Mouse (Mus musculus) lung, embryonic 15.5 days (tissue): ENCODE results near the gene N6amt1. TPM values are rescaled to one million over a fixed set of nuclear protein-coding genes. Genes with fewer than 3 reads are reported as not detected.

Experiments
- ATAC-seq: fragments of 200-750 bp; cut with Nextera tagmentation; 2 replicates; pipeline ENCODE4 v1.8.0; 2017; ENCODE audit warnings: moderate number of reproducible peaks, borderline replicate concordance; ENCODE audit not compliant: low FRiP score, low TSS enrichment; ENCODE audit errors: extremely low read depth
- H3K27ac ChIP-seq: fragments of 300-500 bp; sonication (generic); 2 replicates; pipeline ENCODE4 v1.5.1; 2015; ENCODE audit warnings: moderate library complexity, mild to moderate bottlenecking, inconsistent platforms
- H3K27me3 ChIP-seq: fragments of 300-500 bp; sonication (generic); 2 replicates; pipeline ENCODE4 v1.6.1; 2015; ENCODE audit warnings: inconsistent platforms
- H3K36me3 ChIP-seq: fragments of 300-500 bp; sonication (generic); 2 replicates; pipeline ENCODE4 v1.6.1; 2015; ENCODE audit warnings: inconsistent platforms
- H3K4me1 ChIP-seq: fragments of 300-500 bp; sonication (generic); 2 replicates; pipeline ENCODE4 v1.6.1; 2015; ENCODE audit warnings: inconsistent platforms
- H3K4me2 ChIP-seq: fragments of 300-500 bp; sonication (generic); 2 replicates; pipeline ENCODE4 v1.6.1; 2015; ENCODE audit warnings: inconsistent platforms, mild to moderate bottlenecking, moderate library complexity
- H3K4me3 ChIP-seq: fragments of 300-500 bp; sonication (generic); 2 replicates; pipeline ENCODE4 v1.5.1; 2015; ENCODE audit warnings: mild to moderate bottlenecking, inconsistent platforms
- H3K9ac ChIP-seq: fragments of 300-500 bp; sonication (generic); 2 replicates; pipeline ENCODE4 v1.6.1; 2015; ENCODE audit warnings: inconsistent platforms
- H3K9me3 ChIP-seq: fragments of 300-500 bp; sonication (generic); 2 replicates; pipeline ENCODE4 v1.6.1; 2016; ENCODE audit warnings: inconsistent platforms
- WGBS: fragments of 180-500 bp; shearing (Covaris S2); methylation state at CpG from one replicate; pipeline ENCODE4 v1.1.7; 2015; 5-methylcytosine and 5-hydroxymethylcytosine counted together
- polyA plus RNA-seq: library from polyadenylated mRNA; unstranded; fragments of >200 nt; fragmentation: Nextera tagmentation; extraction: Ambion mirVana; gene quantifications from 2 replicates; pipeline ENCODE4 v1.2.1, GENCODE M21; 2015

The N6amt1 gene
- polyA plus RNA-seq, 1 experiment from 2014 or later: 21.4 TPM

DNA sequence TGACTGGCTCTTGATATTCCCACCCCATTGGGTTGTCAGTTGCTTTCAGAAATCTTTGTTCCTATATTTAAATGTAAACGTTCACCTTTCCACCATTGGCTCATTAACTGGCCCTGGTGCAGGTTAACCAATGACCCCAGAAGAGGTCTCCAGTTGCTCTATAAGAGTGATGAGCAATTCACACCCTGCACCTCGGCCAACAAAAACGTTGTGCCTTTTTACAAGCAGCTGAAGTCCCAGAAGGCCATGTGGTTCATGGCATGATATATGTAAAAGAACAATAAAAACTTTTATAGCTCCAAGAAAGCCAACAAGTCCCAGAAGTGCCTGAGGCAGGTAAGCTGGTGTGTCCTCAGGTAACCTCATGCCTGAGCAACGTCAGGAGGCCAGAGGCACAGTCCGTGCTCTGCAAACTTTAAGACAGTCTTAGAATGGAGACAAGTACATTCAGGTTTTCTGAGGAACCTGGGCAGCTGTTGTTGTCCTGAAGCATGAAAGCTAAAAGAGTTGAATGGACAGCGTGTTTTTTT, 12.9 kb upstream of the N6amt1 start:
- Histone ChIP-seq H3K27me3 (no peaks in the 10 kb centered on the region), H3K4me2 (no peak overlapping the region), H3K9ac (no peak overlapping the region), H3K36me3 (no peaks in the 10 kb centered on the region), H3K4me1 (no peaks in the 10 kb centered on the region), H3K4me3 (no peak overlapping the region), H3K9me3 (no peaks in the 10 kb centered on the region), H3K27ac (no peak overlapping the region)
- 70% methylated on average over 6 of the region's 6 CpGs for WGBS
- no peak for ATAC-seq

DNA sequence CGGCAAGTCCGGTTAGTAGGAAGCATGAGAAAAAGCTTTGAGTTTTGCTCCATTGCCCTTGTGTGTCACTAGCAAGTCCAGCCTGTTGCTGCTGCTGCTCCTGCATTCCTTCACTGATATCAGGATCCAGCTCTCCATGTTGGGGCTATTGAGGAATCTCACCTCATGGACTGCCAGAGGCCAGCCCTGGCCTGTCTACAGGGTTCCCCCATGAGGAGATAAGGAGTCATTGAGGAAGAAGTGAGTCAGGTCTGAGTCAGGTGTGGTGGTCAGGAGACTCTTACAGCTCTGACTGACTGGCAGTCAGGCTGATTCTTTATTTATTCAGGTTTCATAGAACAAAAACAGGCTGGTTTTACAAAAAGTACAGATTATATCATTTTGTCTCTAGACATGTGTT, 5.9 kb upstream of the N6amt1 start:
- ATAC-seq: peak; percentile 39; the same call in 1 of the 2 replicates
- no peaks in the 10 kb centered on the region for H3K36me3 ChIP-seq
- H3K4me3 ChIP-seq: no peak overlapping the region
- H3K9me3 ChIP-seq: no peaks in the 10 kb centered on the region
- H3K4me2 ChIP-seq: no peak overlapping the region
- 75% methylated on average over 2 of the region's 2 CpGs for WGBS
- H3K27me3 ChIP-seq: no peaks in the 10 kb centered on the region; the same call in 1 of the 2 replicates
- H3K27ac ChIP-seq: no peak overlapping the region
- H3K4me1 ChIP-seq: no peaks in the 10 kb centered on the region
- H3K9ac ChIP-seq: no peak overlapping the region

GRCm38 (mm10) chr16:87351386-87352105, 2.4 kb upstream of the N6amt1 start:
- WGBS: 70% methylated on average over 5 of the region's 5 CpGs
- H3K9me3 ChIP-seq: no peaks in the 10 kb centered on the region
- no peak overlapping the region for H3K9ac ChIP-seq
- H3K36me3 ChIP-seq: peaks cover 8% of the 10 kb centered on the region
- 0 out of 2 replicates have a peak, but pooled peaks cover 6% of the 10 kb centered on the region for H3K4me1 ChIP-seq
- H3K4me3 ChIP-seq: no peak overlapping the region
- H3K4me2 ChIP-seq: no peak overlapping the region
- no peaks in the 10 kb centered on the region; the same call in 1 of the 2 replicates for H3K27me3 ChIP-seq
- no peak overlapping the region for H3K27ac ChIP-seq
- ATAC-seq: no peak

GRCm38 (mm10) chr16:87353605-87354004, 380 bp upstream of the N6amt1 start:
- Histone ChIP-seq H3K27me3 (no peaks in the 10 kb centered on the region; the same call in 1 of the 2 replicates), H3K36me3 (peaks cover 21% of the 10 kb centered on the region), H3K9ac (no peak overlapping the region), H3K9me3 (no peaks in the 10 kb centered on the region), H3K4me2 (peak overlapping the region; percentile 53), H3K4me3 (peak overlapping the region; percentile 80), H3K27ac (peak overlapping the region; percentile 97; the same call in 1 of the 2 replicates), H3K4me1 (0 out of 2 replicates have a peak, but pooled peaks cover 6% of the 10 kb centered on the region)
- no peak for ATAC-seq
- WGBS: 98% methylated on average over 1 of the region's 1 CpGs

GRCm38 (mm10) chr16:87354748-87355147, 763 bp downstream of the N6amt1 start:
- WGBS: 78% methylated on average over 7 of the region's 7 CpGs
- ATAC-seq: no peak
- no peaks in the 10 kb centered on the region for H3K9me3 ChIP-seq
- H3K27ac ChIP-seq: peak overlapping the region; percentile 97; the same call in 1 of the 2 replicates
- H3K27me3 ChIP-seq: no peaks in the 10 kb centered on the region; the same call in 1 of the 2 replicates
- H3K4me2 ChIP-seq: peak overlapping the region; percentile 53
- peak overlapping the region; percentile 80 for H3K4me3 ChIP-seq
- 0 out of 2 replicates have a peak, but pooled peaks cover 6% of the 10 kb centered on the region for H3K4me1 ChIP-seq
- no peak overlapping the region; the same call in 1 of the 2 replicates for H3K9ac ChIP-seq
- peaks cover 21% of the 10 kb centered on the region for H3K36me3 ChIP-seq

DNA sequence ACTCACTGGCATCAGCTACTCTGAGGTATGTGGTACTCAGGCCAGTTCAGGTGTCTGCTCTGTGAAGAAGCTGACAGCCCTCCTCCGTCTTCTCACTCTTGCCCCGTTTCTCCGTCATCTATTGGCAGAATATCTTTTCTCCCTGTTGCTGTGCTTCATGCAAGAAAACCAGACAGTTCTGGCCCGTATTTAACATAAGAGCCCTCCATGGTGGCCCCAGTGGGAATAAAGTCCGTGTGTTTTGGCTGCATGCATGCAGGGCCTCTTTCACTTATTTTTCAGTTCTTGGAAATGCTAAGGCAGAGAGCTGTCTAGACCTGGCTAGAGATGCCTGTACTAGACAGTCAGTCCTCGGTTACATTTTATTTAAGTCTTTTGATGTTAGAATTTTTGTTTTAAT, 6.1 kb downstream of the N6amt1 start:
- Histone ChIP-seq H3K4me3 (no peak overlapping the region), H3K9me3 (no peaks in the 10 kb centered on the region), H3K4me2 (no peak overlapping the region), H3K27me3 (no peaks in the 10 kb centered on the region), H3K4me1 (0 out of 2 replicates have a peak, but pooled peaks cover 5% of the 10 kb centered on the region), H3K27ac (no peak overlapping the region), H3K36me3 (peaks cover 50% of the 10 kb centered on the region), H3K9ac (no peak overlapping the region)
- ATAC-seq: no peak
- WGBS: 85% methylated on average over 6 of the region's 6 CpGs

- peak; percentile 47; the same call in 1 of the 2 replicates for ATAC-seq
- Histone ChIP-seq H3K4me1 (0 out of 2 replicates have a peak, but pooled peaks cover 5% of the 10 kb centered on the region), H3K36me3 (peaks cover 35% of the 10 kb centered on the region; the same call in 1 of the 2 replicates), H3K9me3 (no peaks in the 10 kb centered on the region), H3K4me3 (no peak overlapping the region), H3K27ac (no peak overlapping the region), H3K4me2 (no peak overlapping the region), H3K9ac (no peak overlapping the region), H3K27me3 (no peaks in the 10 kb centered on the region)
- 51% methylated on average over 4 of the region's 4 CpGs for WGBS
These were observed 10.2 kb downstream of the N6amt1 start for GRCm38 (mm10) chr16:87364231-87364630.

DNA sequence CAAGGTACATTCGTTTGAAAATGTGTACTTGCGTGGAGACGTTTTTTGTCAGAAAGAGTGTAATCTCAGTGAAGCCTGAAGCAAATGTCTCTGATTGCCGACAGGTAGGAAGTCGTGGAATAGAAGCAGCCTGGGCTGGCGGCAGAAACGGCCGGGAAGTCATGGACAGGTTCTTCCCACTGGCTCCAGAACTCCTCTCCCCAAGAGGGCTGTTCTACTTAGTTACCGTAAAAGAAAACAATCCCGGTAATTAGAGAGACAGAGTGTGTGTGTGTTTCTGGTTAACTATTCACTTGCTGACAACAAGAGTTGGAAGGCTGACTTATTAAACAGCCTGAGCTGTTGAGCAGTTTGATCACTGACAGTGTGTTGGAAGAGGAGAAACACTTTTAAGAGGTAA, 12.1 kb downstream of the N6amt1 start:
- Histone ChIP-seq H3K9ac (no peak overlapping the region), H3K27ac (no peak overlapping the region)
- 70% methylated on average over 10 of the region's 10 CpGs for WGBS

GRCm38 (mm10) chr16:87366445-87366844, 12.5 kb downstream of the N6amt1 start:
- no peaks in the 10 kb centered on the region for H3K27me3 ChIP-seq
- no peak overlapping the region for H3K9ac ChIP-seq
- no peaks in the 10 kb centered on the region for H3K9me3 ChIP-seq
- ATAC-seq: no peak
- 94% methylated on average over 6 of the region's 6 CpGs for WGBS
- no peak overlapping the region for H3K4me3 ChIP-seq
- H3K4me1 ChIP-seq: 0 out of 2 replicates have a peak, but pooled peaks cover 5% of the 10 kb centered on the region
- no peak overlapping the region for H3K4me2 ChIP-seq
- peaks cover 30% of the 10 kb centered on the region; the same call in 1 of the 2 replicates for H3K36me3 ChIP-seq
- no peak overlapping the region for H3K27ac ChIP-seq

More for the DNA sequence above, 12.1 kb downstream of the N6amt1 start:
- no peak for ATAC-seq
- 0 out of 2 replicates have a peak, but pooled peaks cover 5% of the 10 kb centered on the region for H3K4me1 ChIP-seq
- no peaks in the 10 kb centered on the region for H3K9me3 ChIP-seq
- peaks cover 30% of the 10 kb centered on the region; the same call in 1 of the 2 replicates for H3K36me3 ChIP-seq
- H3K4me2 ChIP-seq: no peak overlapping the region
- H3K27me3 ChIP-seq: no peaks in the 10 kb centered on the region
- H3K4me3 ChIP-seq: no peak overlapping the region

DNA sequence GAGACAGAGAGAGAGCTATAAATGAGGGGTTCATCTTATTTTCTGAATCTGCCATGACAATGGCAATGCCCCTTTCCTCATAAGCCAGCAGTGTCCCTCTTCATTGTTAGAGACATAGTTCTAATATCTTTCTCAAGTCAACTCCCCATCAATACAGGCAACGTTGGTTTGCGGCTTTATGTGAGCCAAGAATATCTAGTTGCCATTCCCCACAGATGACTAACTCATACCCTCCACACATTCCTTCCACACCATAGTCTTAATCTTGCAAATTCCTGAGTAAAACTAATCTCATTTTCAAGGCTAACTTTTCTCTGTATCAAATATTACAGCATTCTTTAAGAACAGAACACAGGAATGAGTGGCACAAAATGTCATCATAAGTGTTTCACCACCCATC, 29.0 kb downstream of the N6amt1 start:
- H3K4me2 ChIP-seq: no peak overlapping the region
- no peak overlapping the region for H3K27ac ChIP-seq
- ATAC-seq: no peak
- no peaks in the 10 kb centered on the region for H3K4me1 ChIP-seq
- H3K9ac ChIP-seq: no peak overlapping the region
- H3K36me3 ChIP-seq: peaks cover 64% of the 10 kb centered on the region
- no peak overlapping the region for H3K4me3 ChIP-seq
- WGBS: 87% methylated on average over 2 of the region's 2 CpGs
- no peaks in the 10 kb centered on the region for H3K27me3 ChIP-seq
- no peaks in the 10 kb centered on the region for H3K9me3 ChIP-seq

GRCm38 (mm10) chr16:87384366-87384765, 30.4 kb downstream of the N6amt1 start:
- no peak overlapping the region for H3K4me2 ChIP-seq
- 80% methylated on average over 2 of the region's 2 CpGs for WGBS

GRCm38 (mm10) chr16:87387444-87387977, 33.5 kb downstream of the N6amt1 start:
- WGBS: 94% methylated on average over 3 of the region's 3 CpGs
- H3K27ac ChIP-seq: no peak overlapping the region
- no peak overlapping the region for H3K4me2 ChIP-seq
- no peak overlapping the region for H3K4me3 ChIP-seq
- no peaks in the 10 kb centered on the region for H3K9me3 ChIP-seq
- H3K27me3 ChIP-seq: no peaks in the 10 kb centered on the region
- H3K9ac ChIP-seq: no peak overlapping the region
- no peak for ATAC-seq
- H3K36me3 ChIP-seq: peaks cover 46% of the 10 kb centered on the region
- no peaks in the 10 kb centered on the region for H3K4me1 ChIP-seq

More at GRCm38 (mm10) chr16:87384366-87384765, 30.4 kb downstream of the N6amt1 start:
- Histone ChIP-seq H3K4me1 (no peaks in the 10 kb centered on the region), H3K27ac (no peak overlapping the region), H3K27me3 (no peaks in the 10 kb centered on the region), H3K4me3 (no peak overlapping the region), H3K9me3 (no peaks in the 10 kb centered on the region), H3K36me3 (peaks cover 66% of the 10 kb centered on the region), H3K9ac (no peak overlapping the region)
- no peak for ATAC-seq
